Mouse (Mus musculus): Measurements from ENCODE around the gene Gm1110.
"Not testable (repeated sequence)": the region's sequence is repeated elsewhere in the genome, so short reads cannot be mapped to it uniquely, and the experiment has no call there.

Gene Gm1110

GRCm38 (mm10) chr9:26922909-26923526 lies at the start of gene Gm1110:
Gm1110 (minus strand) TSS chr9:26923111.
- no peak for DNase-seq

DNA sequence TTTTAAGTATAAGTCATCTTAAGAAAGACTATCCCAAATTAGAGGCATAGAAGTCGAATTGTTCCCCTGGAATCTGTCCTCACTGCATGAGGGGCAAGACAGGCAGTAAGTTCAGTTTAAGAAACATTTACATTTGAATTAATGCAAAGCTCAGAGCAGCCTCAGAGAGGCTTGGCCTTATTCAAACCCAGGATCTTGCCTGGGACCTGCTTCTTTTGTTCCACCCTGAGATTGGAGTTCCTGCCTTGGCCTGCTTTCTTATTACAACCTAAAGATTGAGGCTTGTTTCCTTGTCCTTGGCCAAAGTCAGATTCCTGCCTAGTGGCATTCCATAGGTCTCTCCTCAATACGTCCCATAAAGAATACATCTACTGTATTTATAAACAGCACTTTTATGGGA lies 24.9 kb upstream of the Gm1110 start:
- no peak for DNase-seq

DNA sequence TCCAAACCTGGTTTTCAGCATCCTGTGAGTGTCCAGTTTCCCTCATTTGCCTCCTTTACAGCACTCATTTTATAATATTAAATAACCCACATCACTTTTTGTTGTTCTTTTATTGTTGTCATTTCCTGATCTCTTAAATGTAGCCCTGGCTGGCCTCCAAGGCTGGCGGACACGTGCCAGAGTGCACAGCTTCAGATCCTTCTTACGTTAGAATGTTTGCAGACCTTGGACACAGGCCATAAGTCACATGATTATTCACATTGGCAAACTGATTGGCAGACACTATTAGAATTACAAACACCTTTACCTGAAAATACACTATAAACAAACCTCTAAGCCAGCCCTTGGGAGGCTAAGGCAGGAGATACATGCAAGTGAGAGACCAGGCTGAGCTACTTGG lies 1.2 kb upstream of the Gm1110 start:
- DNase-seq = no peak

DNA sequence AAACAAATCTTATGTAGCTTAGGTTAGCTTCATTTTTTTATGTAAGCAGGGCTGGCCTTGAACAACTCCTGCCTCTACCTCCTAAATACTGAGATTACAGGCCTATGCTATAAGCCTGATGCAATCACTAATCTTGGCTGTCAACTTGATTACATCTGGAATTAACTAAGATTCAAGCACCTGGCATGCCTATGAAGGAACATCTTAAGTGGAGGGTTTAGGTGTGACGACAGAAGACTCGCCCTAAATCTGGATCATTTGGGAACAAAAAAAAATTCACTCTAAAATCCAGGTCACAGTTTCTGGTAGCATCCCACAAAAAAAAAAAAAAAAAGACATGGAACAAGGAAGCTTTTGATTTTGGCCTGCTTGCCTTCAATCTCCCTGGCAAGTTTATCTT lies 3.1 kb downstream of the Gm1110 start:
- no peak for DNase-seq

- no peak for DNase-seq
Measured at GRCm38 (mm10) chr9:26913150-26913549, 9.8 kb downstream of the Gm1110 start.

GRCm38 (mm10) chr9:26911251-26911650 lies 11.7 kb downstream of the Gm1110 start:
- DNase-seq = no peak

DNA sequence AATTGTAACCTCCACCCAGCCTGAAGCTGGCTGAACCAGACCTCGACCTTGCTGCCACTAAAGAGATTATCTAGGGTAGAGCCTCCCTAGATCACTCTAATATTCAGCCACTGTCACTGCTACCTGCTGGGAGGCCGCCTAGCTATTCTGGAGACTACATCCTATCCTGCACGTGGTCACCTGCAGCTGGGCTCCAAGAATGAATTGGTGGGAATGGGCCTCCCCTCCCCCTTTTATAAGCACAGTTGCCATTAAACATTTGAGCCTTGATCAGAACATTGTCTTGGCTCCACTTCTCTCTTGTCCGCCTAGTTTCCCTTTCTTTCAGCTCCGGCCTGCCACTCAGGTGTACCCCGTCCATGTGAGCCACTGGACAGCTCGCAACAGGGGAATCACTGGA lies 53.1 kb downstream of the Gm1110 start:
- not testable (repeated sequence) for DNase-seq

DNA sequence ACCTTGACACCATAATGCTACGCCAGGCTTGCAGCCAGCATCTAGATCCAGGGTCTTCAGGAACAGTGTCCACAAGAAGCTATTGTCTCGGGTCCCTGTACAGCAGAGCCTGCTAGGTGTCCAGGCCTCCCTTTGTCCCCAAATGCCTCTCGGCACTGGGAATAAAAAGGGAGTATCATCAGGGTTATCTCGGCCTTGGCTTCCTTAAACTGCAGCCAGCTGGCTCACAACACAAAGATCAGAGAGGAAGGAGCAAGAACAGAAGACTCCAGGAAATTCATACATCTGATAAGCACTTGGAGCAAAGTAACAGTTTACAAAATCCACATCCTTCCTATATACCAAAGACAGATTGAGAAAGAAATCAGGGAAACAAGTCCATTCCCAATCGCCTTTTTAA lies 62.2 kb downstream of the Gm1110 start, which contains the start of gene Glb1l3:
Gene Glb1l3 (minus strand): TSS at position 140 of the 400 bp plus-strand sequence.
- DNase-seq = no peak

GRCm38 (mm10) chr9:26831089-26831488 lies 91.8 kb downstream of the Gm1110 start:
- DNase-seq = no peak
